Mouse (Mus musculus) kidney, postnatal 0 days (tissue): ENCODE data around the gene Tnrc6c. TPM values are rescaled to one million over a fixed set of nuclear protein-coding genes. Genes with fewer than 3 reads are reported as not detected.
"Not testable (repeated sequence)": the region's sequence is repeated elsewhere in the genome, so short reads cannot be mapped to it uniquely, and the experiment has no call there.

Experiments used
- ATAC-seq: fragments of 200-750 bp; cut with Nextera tagmentation; replicated peaks from 2 replicates; pipeline ENCODE4 v1.8.0; 2017; ENCODE audit warnings: low read depth, moderate number of reproducible peaks, moderate TSS enrichment, moderate library complexity; ENCODE audit not compliant: low FRiP score
- DNase-seq: peaks from one replicate; pipeline ENCODE4 v3.0.0-alpha.2; 2016; ENCODE audit warnings: low spot score
- H3K27ac ChIP-seq: fragments of 300-500 bp; sonication (generic); 2 replicates; pipeline ENCODE4 v1.5.1; 2014; ENCODE audit warnings: mild to moderate bottlenecking
- H3K27me3 ChIP-seq: fragments of 300-500 bp; sonication (generic); 2 replicates; pipeline ENCODE4 v1.6.1; 2014; ENCODE audit warnings: low read length, mixed read lengths; ENCODE audit not compliant: insufficient read depth
- H3K36me3 ChIP-seq: fragments of 300-500 bp; sonication (generic); 2 replicates; pipeline ENCODE4 v1.6.1; 2014; ENCODE audit warnings: low read length, mixed read lengths; ENCODE audit not compliant: insufficient read depth
- H3K4me1 ChIP-seq: fragments of 300-500 bp; sonication (generic); replicated peaks from 2 replicates; pipeline ENCODE4 v1.6.1; 2014; ENCODE audit warnings: antibody characterized with exemption, low read length, mixed read lengths; ENCODE audit not compliant: insufficient read depth
- H3K4me2 ChIP-seq: fragments of 300-500 bp; sonication (generic); 2 replicates; pipeline ENCODE4 v1.6.1; 2014; ENCODE audit warnings: mild to moderate bottlenecking, low read length, moderate library complexity, mixed read lengths
- H3K4me3 ChIP-seq: fragments of 300-500 bp; sonication (generic); replicated peaks from 2 replicates; pipeline ENCODE4 v1.5.1; 2014; ENCODE audit warnings: low read depth, low read length
- H3K9ac ChIP-seq: fragments of 300-500 bp; sonication (generic); 2 replicates; pipeline ENCODE4 v1.6.1; 2014; ENCODE audit warnings: low read depth, low read length
- H3K9me3 ChIP-seq: fragments of 300-500 bp; sonication (generic); replicated peaks from 2 replicates; pipeline ENCODE4 v1.6.1; 2016; ENCODE audit warnings: low read length, inconsistent platforms, mixed read lengths
- CTCF ChIP-seq: IDR thresholded peaks from 2 replicates; pipeline ENCODE4 v1.5.1; 2016; ENCODE audit warnings: antibody characterized with exemption, low read depth, mild to moderate bottlenecking, moderate library complexity
- WGBS: fragments of 180-500 bp; shearing (Covaris S2); extraction: QIAGEN DNeasy Blood & Tissue Kit; methylation state at CpG from one replicate; pipeline ENCODE4 v1.1.7; 2014; 5-methylcytosine and 5-hydroxymethylcytosine counted together
- polyA plus RNA-seq: library from polyadenylated mRNA; unstranded; fragments of >200 nt; fragmentation: Nextera tagmentation; extraction: Ambion mirVana; gene quantifications from 2 replicates; pipeline ENCODE4 v1.2.1, GENCODE M21; 2015

The Tnrc6c gene
- polyA plus RNA-seq, 1 experiment from 2014 or later: 8.7 TPM

DNA sequence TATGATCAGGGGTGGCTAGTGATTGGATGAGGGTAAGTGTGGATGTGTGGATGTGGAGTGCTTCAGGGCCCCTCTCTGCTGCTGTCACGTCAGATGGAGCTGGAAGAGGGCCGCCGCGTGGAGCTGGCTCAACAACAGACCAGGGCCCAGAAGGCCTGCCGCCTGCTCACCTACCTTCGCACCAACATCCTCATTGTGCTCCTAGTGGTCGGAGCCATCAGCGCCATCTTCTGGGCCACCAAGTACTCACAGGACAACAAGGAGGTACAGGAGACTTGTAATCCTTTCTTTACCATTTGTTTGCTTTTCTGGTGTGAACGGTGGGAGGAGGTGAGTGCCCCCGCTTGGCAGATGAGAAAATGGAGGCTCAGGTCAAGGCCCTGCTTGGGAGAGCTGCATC is 132.2 kb downstream of the Tnrc6c start:
- H3K27ac ChIP-seq: no peak overlapping the region
- no peak for ATAC-seq
- WGBS: 5% methylated on average over 10 of the region's 10 CpGs
- peak; percentile 84 for TF ChIP-seq CTCF
- H3K4me2 ChIP-seq: no peak overlapping the region
- H3K36me3 ChIP-seq: no peaks in the 10 kb centered on the region
- no peak overlapping the region for H3K4me3 ChIP-seq
- H3K27me3 ChIP-seq: no peaks in the 10 kb centered on the region
- DNase-seq: peak; percentile 83
- H3K9me3 ChIP-seq: no peaks in the 10 kb centered on the region
- H3K4me1 ChIP-seq: peaks cover 15% of the 10 kb centered on the region
- no peak overlapping the region for H3K9ac ChIP-seq

DNA sequence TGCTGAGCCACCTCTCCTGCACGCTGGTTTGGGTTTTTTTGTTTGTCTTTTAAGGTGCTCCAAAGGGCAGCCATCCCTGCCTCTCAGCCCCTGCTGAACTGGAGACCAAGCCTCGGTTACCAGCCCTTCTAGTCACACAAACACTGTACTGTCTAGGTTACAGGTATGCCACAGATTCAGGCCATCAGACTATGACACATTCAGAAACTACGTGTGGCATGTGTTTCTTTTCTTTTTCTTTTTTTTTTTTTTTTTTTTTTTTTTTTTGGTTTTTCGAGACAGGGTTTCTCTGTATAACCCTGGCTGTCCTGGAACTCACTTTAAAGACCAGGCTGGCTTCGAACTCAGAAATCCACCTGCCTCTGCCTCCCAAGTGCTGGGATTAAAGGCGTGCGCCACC is 134.4 kb downstream of the Tnrc6c start:
- not testable (repeated sequence) for H3K4me1 ChIP-seq, H3K9ac ChIP-seq, H3K27ac ChIP-seq, H3K9me3 ChIP-seq, DNase-seq, H3K4me2 ChIP-seq, ATAC-seq, H3K4me3 ChIP-seq, H3K36me3 ChIP-seq, H3K27me3 ChIP-seq
- WGBS: 81% methylated on average over 7 of the region's 7 CpGs

GRCm38 (mm10) chr11:117790286-117790685 is 136.2 kb downstream of the Tnrc6c start:
- DNase-seq (peak; percentile 84), ATAC-seq (peak; percentile 40)
- no peak overlapping the region for H3K9ac ChIP-seq
- no peaks in the 10 kb centered on the region for H3K9me3 ChIP-seq
- no peak overlapping the region; the same call in 1 of the 2 replicates for H3K4me3 ChIP-seq
- peak; percentile 77 for TF ChIP-seq CTCF
- H3K27ac ChIP-seq: no peak overlapping the region
- no peaks in the 10 kb centered on the region for H3K27me3 ChIP-seq
- no peaks in the 10 kb centered on the region for H3K36me3 ChIP-seq
- H3K4me1 ChIP-seq: 0 out of 2 replicates have a peak, but pooled peaks cover 5% of the 10 kb centered on the region
- WGBS: 6% methylated on average over 13 of the region's 14 CpGs
- peak overlapping the region; percentile 51 for H3K4me2 ChIP-seq

DNA sequence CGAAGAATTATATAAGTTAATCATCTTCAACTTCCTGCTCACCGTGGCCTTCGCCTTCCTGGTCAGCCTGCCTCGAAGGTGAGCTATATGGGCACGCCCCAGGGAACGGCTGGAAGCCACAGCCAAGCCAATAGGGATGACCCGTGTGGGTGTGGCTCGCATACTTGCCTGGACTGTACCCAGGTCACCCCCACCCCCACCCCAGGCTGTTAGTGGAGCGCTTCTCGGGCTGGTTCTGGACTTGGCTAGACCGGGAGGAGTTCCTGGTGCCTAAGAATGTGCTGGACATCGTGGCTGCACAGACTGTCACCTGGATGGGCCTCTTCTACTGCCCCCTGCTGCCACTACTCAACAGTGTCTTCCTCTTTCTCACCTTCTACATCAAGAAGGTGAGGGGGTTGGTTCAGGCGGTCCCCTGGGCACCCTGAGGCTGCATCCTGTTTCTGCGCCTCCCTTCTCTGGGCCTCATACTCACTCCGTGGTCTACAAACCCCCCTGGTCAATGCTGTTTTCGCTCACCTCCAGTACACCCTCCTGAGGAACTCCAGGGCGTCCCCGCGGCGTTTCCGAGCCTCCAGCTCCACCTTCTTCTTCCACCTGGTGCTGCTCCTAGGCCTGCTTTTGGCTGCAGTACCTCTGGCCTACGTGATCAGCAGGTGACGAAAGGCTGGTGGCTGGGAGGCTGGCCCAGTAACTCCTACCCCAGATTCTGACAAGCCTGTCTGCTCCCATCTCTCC is 136.8 kb downstream of the Tnrc6c start:
- Histone ChIP-seq H3K27ac (peak overlapping the region; percentile 33; the same call in 1 of the 2 replicates), H3K36me3 (no peaks in the 10 kb centered on the region), H3K4me1 (0 out of 2 replicates have a peak, but pooled peaks cover 5% of the 10 kb centered on the region), H3K4me3 (no peak overlapping the region; the same call in 1 of the 2 replicates), H3K9me3 (no peaks in the 10 kb centered on the region), H3K4me2 (peak overlapping the region; percentile 51), H3K27me3 (no peaks in the 10 kb centered on the region), H3K9ac (no peak overlapping the region)
- DNase-seq (peak; percentile 51), ATAC-seq (peak; percentile 79)
- TF ChIP-seq CTCF: peak; percentile 49
- WGBS: 35% methylated on average over 23 of the region's 23 CpGs

DNA sequence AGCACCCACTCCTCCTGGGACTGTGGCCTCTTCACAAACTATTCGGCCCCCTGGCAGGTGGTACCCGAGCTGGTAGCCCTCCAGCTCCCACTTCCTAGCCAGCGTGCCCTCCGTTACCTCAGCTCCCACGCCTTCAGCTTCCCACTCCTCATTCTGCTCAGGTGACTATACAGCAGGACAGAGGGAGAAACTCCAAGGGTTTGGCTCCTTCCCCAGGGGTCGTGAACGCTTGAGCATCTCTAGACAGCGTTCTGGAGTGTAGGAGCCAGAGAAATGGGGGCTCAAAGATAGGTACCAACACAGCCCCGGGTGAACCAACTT is 137.3 kb downstream of the Tnrc6c start:
- no peaks in the 10 kb centered on the region for H3K9me3 ChIP-seq
- no peak for DNase-seq
- no peak overlapping the region for H3K9ac ChIP-seq
- H3K4me2 ChIP-seq: no peak overlapping the region
- 87% methylated on average over 9 of the region's 9 CpGs for WGBS
- H3K4me3 ChIP-seq: no peak overlapping the region
- H3K27me3 ChIP-seq: no peaks in the 10 kb centered on the region
- ATAC-seq: no peak
- H3K27ac ChIP-seq: peak overlapping the region; percentile 33; the same call in 1 of the 2 replicates
- TF ChIP-seq CTCF: no peak
- no peaks in the 10 kb centered on the region for H3K36me3 ChIP-seq
- 0 out of 2 replicates have a peak, but pooled peaks cover 5% of the 10 kb centered on the region for H3K4me1 ChIP-seq

DNA sequence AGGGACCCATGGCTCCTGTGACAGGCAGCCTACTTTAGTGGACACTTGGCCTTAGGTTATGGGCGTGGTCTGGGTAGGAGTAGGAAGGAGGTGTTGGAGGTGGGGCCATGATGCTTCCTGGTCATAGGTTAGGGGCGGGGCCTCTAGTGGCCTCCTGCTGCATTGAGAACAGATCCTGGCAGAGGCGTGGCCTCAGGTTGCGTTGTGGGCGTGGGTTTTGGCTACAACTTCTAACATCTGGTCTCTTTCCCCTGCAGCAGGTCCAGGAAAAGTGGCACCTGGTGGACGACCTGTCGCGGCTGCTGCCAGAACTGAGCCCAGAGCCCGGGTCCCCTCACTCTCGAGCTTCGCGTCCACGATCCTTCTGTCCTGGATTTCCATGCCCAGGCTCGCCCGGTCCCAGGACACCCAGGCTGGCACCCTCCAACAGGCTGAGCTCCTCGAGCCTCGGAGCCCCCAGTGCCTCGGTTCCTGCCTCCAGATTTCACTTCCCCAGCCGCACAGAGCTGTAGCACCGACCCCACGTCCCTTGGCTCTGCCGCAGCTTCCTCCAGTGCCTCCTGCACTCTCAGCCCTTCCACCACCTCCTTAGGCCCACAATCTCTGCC is 138.3 kb downstream of the Tnrc6c start:
- Histone ChIP-seq H3K9ac (peak overlapping the region; percentile 51; the same call in 1 of the 2 replicates), H3K4me3 (0 out of 2 replicates have a peak overlapping the region, but pooled peaks have one; percentile 17), H3K9me3 (no peaks in the 10 kb centered on the region), H3K27me3 (no peaks in the 10 kb centered on the region), H3K36me3 (no peaks in the 10 kb centered on the region), H3K4me2 (peak overlapping the region; percentile 57), H3K27ac (peak overlapping the region; percentile 48; the same call in 1 of the 2 replicates), H3K4me1 (0 out of 2 replicates have a peak, but pooled peaks cover 5% of the 10 kb centered on the region)
- TF ChIP-seq CTCF: peak; percentile 33; the same call in 1 of the 2 replicates
- ATAC-seq (peak; percentile 83), DNase-seq (peak; percentile 80)
- WGBS: 13% methylated on average over 20 of the region's 22 CpGs
